Mouse (Mus musculus) retina, postnatal 7 days (tissue): ENCODE measurements around the gene Fam71a.

Source experiments
- DNase-seq: peaks from one replicate; pipeline ENCODE4 v3.0.0-alpha.2; 2012; ENCODE audit warnings: low read depth, low spot score

The Fam71a gene

GRCm38 (mm10) chr1:191164717-191165116, at the start of gene Fam71a:
TSS of gene Fam71a (minus strand) at chr1:191164817.
- DNase-seq, result no peak

- no peak for DNase-seq
Measured at GRCm38 (mm10) chr1:191211096-191211495, 46.5 kb upstream of the Fam71a start.

GRCm38 (mm10) chr1:191205791-191206190, 41.2 kb upstream of the Fam71a start:
- DNase-seq, result no peak

GRCm38 (mm10) chr1:191204876-191205275, 40.3 kb upstream of the Fam71a start:
- no peak for DNase-seq

GRCm38 (mm10) chr1:191203496-191203895, 38.9 kb upstream of the Fam71a start:
- no peak for DNase-seq

GRCm38 (mm10) chr1:191202208-191202952, 37.8 kb upstream of the Fam71a start:
- no peak for DNase-seq

- DNase-seq, result no peak
Measured at GRCm38 (mm10) chr1:191200816-191201602, 36.4 kb upstream of the Fam71a start.

GRCm38 (mm10) chr1:191197916-191198315, 33.3 kb upstream of the Fam71a start:
- no peak for DNase-seq

- DNase-seq, result no peak
Measured at GRCm38 (mm10) chr1:191196016-191196415, 31.4 kb upstream of the Fam71a start.

- DNase-seq, result no peak
Measured at GRCm38 (mm10) chr1:191193657-191194424, 29.2 kb upstream of the Fam71a start.

GRCm38 (mm10) chr1:191192751-191193150, 28.1 kb upstream of the Fam71a start:
- no peak for DNase-seq

GRCm38 (mm10) chr1:191192213-191192612, 27.6 kb upstream of the Fam71a start:
- no peak for DNase-seq

- no peak for DNase-seq
Measured at GRCm38 (mm10) chr1:191189671-191190372, 25.2 kb upstream of the Fam71a start.

- DNase-seq, result no peak
Measured at GRCm38 (mm10) chr1:191186386-191186770, 21.8 kb upstream of the Fam71a start.

- DNase-seq, result no peak
Measured at GRCm38 (mm10) chr1:191185761-191186385, 21.3 kb upstream of the Fam71a start.

- no peak for DNase-seq
Measured at GRCm38 (mm10) chr1:191184841-191185251, 20.2 kb upstream of the Fam71a start.

- no peak for DNase-seq
Measured at GRCm38 (mm10) chr1:191184066-191184815, 19.6 kb upstream of the Fam71a start.

- peak; percentile 96 for DNase-seq
Measured at GRCm38 (mm10) chr1:191183163-191184065, 18.8 kb upstream of the Fam71a start.
